Mouse (Mus musculus) embryo, embryonic 10 days (tissue): ENCODE data around the gene Mymx.

Experiments
- DNase-seq: peaks from one replicate; pipeline ENCODE4 v3.0.0-alpha.2; 2015; ENCODE audit warnings: low spot score

The Mymx gene

DNA sequence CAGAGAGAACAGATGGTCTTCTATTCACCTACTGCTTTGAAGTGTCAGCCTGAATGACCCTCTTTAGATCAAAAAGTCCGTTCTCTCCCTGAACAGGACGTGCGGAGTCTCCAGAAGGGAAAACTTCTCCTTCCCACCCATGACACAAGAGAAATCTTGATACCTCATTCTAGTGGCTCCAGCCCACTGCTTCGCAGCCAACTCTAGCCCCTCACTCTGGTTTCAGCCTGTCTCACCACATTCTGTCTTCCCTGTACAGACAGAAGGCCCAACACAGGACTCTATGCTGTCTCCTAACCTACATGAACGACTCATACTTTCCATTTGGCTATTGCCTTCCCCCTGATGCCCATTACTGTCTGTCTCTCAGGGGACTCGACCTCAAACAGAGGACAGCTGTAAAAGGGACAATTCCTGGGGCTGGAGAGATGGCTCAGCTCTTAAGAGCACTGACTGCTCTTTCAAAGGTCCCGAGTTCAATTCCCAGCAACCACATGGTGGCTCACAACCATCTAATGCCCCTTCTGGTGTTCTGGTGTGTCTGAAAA lies 50.6 kb downstream of the Mymx start:
- no peak for DNase-seq
